Mouse (Mus musculus): ENCODE data around the gene Megf8. TPM values are rescaled to one million over a fixed set of nuclear protein-coding genes. Genes with fewer than 3 reads are reported as not detected.

Megf8 gene
- polyA plus RNA-seq, 1 experiment from 2014 or later: 5.5 TPM

DNA sequence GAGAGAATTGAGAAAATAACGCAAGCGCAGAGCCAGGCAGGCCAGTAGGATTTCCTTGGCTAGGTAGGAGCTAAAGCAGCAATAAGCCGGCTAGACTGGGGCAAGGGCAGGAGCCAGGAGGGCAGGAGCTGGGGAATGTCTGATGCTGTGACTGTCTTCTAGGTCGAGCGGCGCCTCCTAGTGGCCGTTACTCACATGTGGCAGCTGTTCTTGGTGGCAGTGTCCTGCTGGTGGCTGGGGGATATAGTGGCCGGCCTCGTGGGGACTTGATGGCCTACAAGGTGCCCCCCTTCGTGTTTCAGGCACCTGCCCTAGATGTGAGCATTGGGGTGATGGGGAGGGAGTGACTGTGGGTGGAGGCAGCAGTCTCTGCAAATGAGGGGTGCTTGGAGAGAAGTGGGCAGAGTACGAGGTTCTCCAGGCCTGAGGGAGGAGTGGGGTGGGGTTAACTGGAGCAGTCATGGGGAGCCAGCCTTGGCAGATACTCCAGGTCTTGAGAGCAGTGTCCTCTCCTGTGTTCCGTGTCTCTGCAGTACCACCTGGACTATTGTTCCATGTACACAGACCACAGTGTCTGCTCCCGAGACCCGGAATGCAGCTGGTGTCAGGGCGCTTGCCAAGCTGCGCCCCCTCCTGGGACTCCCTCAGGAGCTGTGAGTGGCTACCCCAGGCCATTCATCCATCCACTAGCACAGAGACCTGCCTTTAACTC is 16.8 kb downstream of the Megf8 start:
- Histone ChIP-seq H3K9me3 (ENCODE audit: control insufficient read depth, low read length) (no peaks in the 10 kb centered on the region), H3K4me1 (replicated peaks; ENCODE audit: control insufficient read depth, insufficient read depth, low read length) (peaks cover 2% of the 10 kb centered on the region; the same call in 1 of the 2 replicates), H3K27me3 (replicated peaks; ENCODE audit: control insufficient read depth, insufficient read depth, low read length) (no peaks in the 10 kb centered on the region), H3K27ac (ENCODE audit: low read depth, low read length) (no peak overlapping the region), H3K9ac (ENCODE audit: low read depth, low read length) (no peak overlapping the region), H3K4me3 (ENCODE audit: low read depth, low read length) (no peak overlapping the region), H3K4me2 (no peak overlapping the region), H3K36me3 (ENCODE audit: control insufficient read depth, insufficient read depth, low read length) (peaks cover 9% of the 10 kb centered on the region; the same call in 1 of the 2 replicates)
- DNase-seq (ENCODE audit: low spot score) (peak; percentile 58), ATAC-seq (replicated peaks; ENCODE audit: low FRiP score) (peak; percentile 65; the same call in 1 of the 2 replicates)
- 42% methylated on average over 16 of the region's 16 CpGs for WGBS

DNA sequence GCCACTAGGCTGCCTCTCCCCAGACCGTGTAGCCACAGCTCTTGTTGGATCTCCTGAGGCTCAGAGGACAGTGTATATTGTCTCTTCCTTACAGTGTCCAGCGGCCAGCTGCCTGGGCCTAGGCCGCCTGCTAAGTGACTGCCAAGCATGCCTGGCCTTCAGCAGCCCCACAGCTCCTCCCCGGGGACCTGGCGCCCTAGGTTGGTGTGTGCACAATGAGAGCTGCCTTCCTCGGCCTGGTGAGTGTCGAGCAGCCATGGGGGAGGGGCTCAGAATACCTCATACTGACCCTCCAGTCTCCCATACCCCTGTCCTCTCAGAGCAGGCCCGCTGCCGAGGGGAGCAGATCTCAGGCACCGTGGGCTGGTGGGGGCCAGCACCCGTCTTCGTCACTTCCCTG is 17.5 kb downstream of the Megf8 start:
- H3K9me3 ChIP-seq (ENCODE audit: control insufficient read depth, low read length): no peaks in the 10 kb centered on the region
- no peak overlapping the region for H3K9ac ChIP-seq (ENCODE audit: low read depth, low read length)
- peaks cover 2% of the 10 kb centered on the region; the same call in 1 of the 2 replicates for H3K4me1 ChIP-seq (replicated peaks; ENCODE audit: control insufficient read depth, insufficient read depth, low read length)
- no peak for DNase-seq (ENCODE audit: low spot score)
- ATAC-seq (replicated peaks; ENCODE audit: low FRiP score): no peak
- H3K4me3 ChIP-seq (ENCODE audit: low read depth, low read length): no peak overlapping the region
- H3K27ac ChIP-seq (ENCODE audit: low read depth, low read length): no peak overlapping the region
- 82% methylated on average over 12 of the region's 12 CpGs for WGBS
- H3K36me3 ChIP-seq (ENCODE audit: control insufficient read depth, insufficient read depth, low read length): peaks cover 9% of the 10 kb centered on the region; the same call in 1 of the 2 replicates
- no peak overlapping the region for H3K4me2 ChIP-seq
- no peaks in the 10 kb centered on the region for H3K27me3 ChIP-seq (replicated peaks; ENCODE audit: control insufficient read depth, insufficient read depth, low read length)

DNA sequence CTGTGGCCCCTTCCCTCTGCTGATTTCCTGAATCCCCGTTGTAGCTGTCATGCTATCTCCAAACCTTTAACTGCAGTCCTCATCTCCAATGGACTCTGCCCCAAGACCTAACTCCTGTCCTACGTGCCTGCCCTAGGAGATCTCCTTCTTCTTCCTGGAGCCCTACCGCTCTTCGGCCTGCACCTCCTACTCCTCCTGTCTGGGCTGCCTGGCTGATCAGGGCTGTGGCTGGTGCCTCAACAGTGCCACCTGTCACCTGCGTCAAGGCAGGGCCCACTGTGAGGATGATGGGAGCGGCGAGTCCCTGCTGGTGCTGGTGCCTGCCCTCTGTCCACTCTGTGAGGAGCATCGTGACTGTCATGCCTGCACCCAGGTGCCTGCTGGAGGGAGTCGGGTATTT is 22.4 kb downstream of the Megf8 start:
- Histone ChIP-seq H3K27ac (ENCODE audit: low read depth, low read length) (no peak overlapping the region), H3K27me3 (replicated peaks; ENCODE audit: control insufficient read depth, insufficient read depth, low read length) (no peaks in the 10 kb centered on the region), H3K4me2 (no peak overlapping the region), H3K4me3 (ENCODE audit: low read depth, low read length) (no peak overlapping the region), H3K9ac (ENCODE audit: low read depth, low read length) (no peak overlapping the region), H3K4me1 (replicated peaks; ENCODE audit: control insufficient read depth, insufficient read depth, low read length) (no peaks in the 10 kb centered on the region), H3K36me3 (ENCODE audit: control insufficient read depth, insufficient read depth, low read length) (peaks cover 2% of the 10 kb centered on the region; the same call in 1 of the 2 replicates), H3K9me3 (ENCODE audit: control insufficient read depth, low read length) (no peaks in the 10 kb centered on the region)
- no peak for ATAC-seq (replicated peaks; ENCODE audit: low FRiP score)
- WGBS: 86% methylated on average over 9 of the region's 9 CpGs
- DNase-seq (ENCODE audit: low spot score): no peak

DNA sequence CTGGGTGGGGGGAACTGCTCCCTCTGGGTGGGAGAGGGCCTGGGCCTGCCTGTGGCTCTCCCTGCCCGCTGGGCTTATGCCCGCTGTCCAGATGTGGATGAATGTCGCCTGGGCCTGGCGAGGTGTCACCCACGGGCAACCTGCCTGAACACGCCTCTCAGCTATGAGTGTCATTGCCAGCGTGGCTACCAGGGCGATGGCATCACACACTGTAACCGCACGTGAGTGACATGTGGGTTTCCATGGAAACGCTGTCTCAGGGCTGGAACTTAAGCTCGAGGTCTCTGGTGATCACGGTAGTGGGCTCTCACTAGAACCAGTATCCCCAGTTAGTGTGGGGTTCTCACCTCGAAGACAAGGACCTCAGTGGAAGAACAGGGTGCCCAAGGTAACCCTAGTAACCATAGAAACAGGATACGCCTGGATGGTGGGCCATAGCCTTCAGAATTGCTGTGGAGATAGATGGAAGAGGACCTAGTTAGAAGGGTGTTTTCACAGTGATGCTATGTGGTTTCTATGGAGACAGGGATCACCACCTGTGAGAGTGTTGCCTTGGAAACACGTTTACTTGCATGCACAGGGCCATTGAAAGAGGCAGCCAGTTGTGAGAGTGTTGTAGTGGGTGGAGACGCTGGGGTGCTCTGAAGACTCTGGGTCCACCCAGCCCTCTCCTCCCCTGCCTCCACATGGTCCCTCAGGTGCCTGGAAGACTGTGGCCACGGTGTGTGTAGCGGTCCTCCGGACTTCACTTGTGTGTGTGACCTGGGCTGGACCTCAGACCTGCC is 24.2 kb downstream of the Megf8 start:
- no peaks in the 10 kb centered on the region for H3K27me3 ChIP-seq (replicated peaks; ENCODE audit: control insufficient read depth, insufficient read depth, low read length)
- 83% methylated on average over 20 of the region's 20 CpGs for WGBS
- H3K4me3 ChIP-seq (ENCODE audit: low read depth, low read length): no peak overlapping the region
- no peaks in the 10 kb centered on the region for H3K36me3 ChIP-seq (ENCODE audit: control insufficient read depth, insufficient read depth, low read length)
- H3K27ac ChIP-seq (ENCODE audit: low read depth, low read length): no peak overlapping the region
- H3K9ac ChIP-seq (ENCODE audit: low read depth, low read length): no peak overlapping the region
- DNase-seq (ENCODE audit: low spot score) (no peak), ATAC-seq (replicated peaks; ENCODE audit: low FRiP score) (no peak; the same call in 1 of the 2 replicates)
- no peaks in the 10 kb centered on the region for H3K9me3 ChIP-seq (ENCODE audit: control insufficient read depth, low read length)
- no peak overlapping the region for H3K4me2 ChIP-seq
- no peaks in the 10 kb centered on the region for H3K4me1 ChIP-seq (replicated peaks; ENCODE audit: control insufficient read depth, insufficient read depth, low read length)

DNA sequence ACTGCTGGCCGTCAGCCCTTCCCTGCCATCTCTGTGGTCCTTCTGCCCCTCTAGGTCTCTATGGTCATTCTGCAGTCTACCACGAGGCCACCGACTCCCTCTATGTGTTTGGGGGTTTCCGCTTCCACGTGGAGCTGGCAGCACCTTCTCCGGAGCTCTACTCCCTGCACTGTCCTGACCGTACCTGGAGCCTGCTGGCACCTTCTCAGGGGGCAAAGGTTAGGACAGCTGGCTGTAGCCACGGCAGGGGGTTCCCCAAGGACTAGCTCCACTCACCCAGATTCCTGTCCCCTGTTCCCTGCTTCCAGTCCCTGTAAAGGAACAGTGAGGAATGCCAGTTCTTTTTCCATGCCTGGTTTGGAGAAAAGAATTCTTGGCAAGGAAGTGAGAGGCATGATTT is 31.9 kb downstream of the Megf8 start:
- Histone ChIP-seq H3K4me1 (replicated peaks; ENCODE audit: control insufficient read depth, insufficient read depth, low read length) (no peaks in the 10 kb centered on the region), H3K36me3 (ENCODE audit: control insufficient read depth, insufficient read depth, low read length) (peaks cover 11% of the 10 kb centered on the region; the same call in 1 of the 2 replicates), H3K27me3 (replicated peaks; ENCODE audit: control insufficient read depth, insufficient read depth, low read length) (no peaks in the 10 kb centered on the region), H3K4me2 (no peak overlapping the region), H3K4me3 (ENCODE audit: low read depth, low read length) (no peak overlapping the region), H3K27ac (ENCODE audit: low read depth, low read length) (no peak overlapping the region), H3K9ac (ENCODE audit: low read depth, low read length) (no peak overlapping the region), H3K9me3 (ENCODE audit: control insufficient read depth, low read length) (no peaks in the 10 kb centered on the region)
- ATAC-seq (replicated peaks; ENCODE audit: low FRiP score) (no peak), DNase-seq (ENCODE audit: low spot score) (no peak)
- 75% methylated on average over 8 of the region's 8 CpGs for WGBS

DNA sequence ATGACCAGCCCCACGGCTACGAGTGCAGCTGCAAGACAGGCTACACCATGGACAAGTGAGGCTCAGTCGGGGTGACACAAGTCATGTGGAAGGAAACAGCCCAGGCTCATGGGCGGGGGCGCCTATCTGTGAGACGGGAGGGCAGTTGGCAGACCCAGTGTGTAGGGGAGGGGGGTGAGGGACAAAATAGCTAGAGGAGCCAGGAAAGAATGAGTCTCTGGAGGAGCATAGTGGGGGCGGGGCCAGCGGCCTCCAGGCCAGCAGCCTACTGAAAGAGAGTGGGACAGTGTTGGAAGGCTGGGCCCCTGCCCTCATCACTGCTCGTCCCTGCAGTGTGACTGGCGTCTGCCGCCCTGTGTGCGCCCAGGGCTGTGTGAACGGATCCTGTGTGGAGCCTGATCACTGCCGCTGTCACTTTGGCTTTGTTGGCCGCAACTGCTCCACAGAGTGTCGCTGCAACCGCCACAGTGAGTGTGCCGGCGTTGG is 41.8 kb downstream of the Megf8 start:
- DNase-seq (ENCODE audit: low spot score) (no peak), ATAC-seq (replicated peaks; ENCODE audit: low FRiP score) (no peak)
- 91% methylated on average over 19 of the region's 19 CpGs for WGBS
- no peak overlapping the region for H3K9ac ChIP-seq (ENCODE audit: low read depth, low read length)
- no peaks in the 10 kb centered on the region for H3K9me3 ChIP-seq (ENCODE audit: control insufficient read depth, low read length)
- peaks cover 6% of the 10 kb centered on the region; the same call in 1 of the 2 replicates for H3K36me3 ChIP-seq (ENCODE audit: control insufficient read depth, insufficient read depth, low read length)
- no peak overlapping the region for H3K4me3 ChIP-seq (ENCODE audit: low read depth, low read length)
- H3K27me3 ChIP-seq (replicated peaks; ENCODE audit: control insufficient read depth, insufficient read depth, low read length): no peaks in the 10 kb centered on the region
- H3K4me1 ChIP-seq (replicated peaks; ENCODE audit: control insufficient read depth, insufficient read depth, low read length): no peaks in the 10 kb centered on the region
- H3K27ac ChIP-seq (ENCODE audit: low read depth, low read length): no peak overlapping the region
- H3K4me2 ChIP-seq: no peak overlapping the region

DNA sequence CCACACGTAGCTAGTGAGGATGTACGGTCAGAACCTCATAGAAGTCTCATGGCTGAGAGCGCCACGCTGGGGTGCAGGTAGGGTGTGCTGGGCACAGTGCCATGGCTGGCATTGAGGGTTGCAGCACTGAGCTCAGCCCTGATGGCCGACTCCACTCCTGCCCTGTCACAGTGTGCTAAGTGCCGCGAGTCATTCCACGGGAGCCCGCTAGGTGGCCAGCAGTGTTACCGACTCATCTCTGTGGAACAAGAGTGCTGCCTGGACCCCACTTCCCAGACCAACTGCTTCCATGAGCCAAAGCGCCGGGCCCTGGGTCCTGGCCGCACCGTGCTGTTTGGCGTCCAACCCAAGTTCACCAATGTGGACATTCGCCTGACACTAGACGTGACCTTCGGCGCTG is 46.2 kb downstream of the Megf8 start:
- Histone ChIP-seq H3K36me3 (ENCODE audit: control insufficient read depth, insufficient read depth, low read length) (peaks cover 8% of the 10 kb centered on the region; the same call in 1 of the 2 replicates), H3K4me3 (ENCODE audit: low read depth, low read length) (no peak overlapping the region), H3K4me2 (no peak overlapping the region), H3K9ac (ENCODE audit: low read depth, low read length) (no peak overlapping the region), H3K27ac (ENCODE audit: low read depth, low read length) (no peak overlapping the region), H3K27me3 (replicated peaks; ENCODE audit: control insufficient read depth, insufficient read depth, low read length) (peaks cover 31% of the 10 kb centered on the region), H3K4me1 (replicated peaks; ENCODE audit: control insufficient read depth, insufficient read depth, low read length) (peaks cover 3% of the 10 kb centered on the region; the same call in 1 of the 2 replicates), H3K9me3 (ENCODE audit: control insufficient read depth, low read length) (no peaks in the 10 kb centered on the region)
- ATAC-seq (replicated peaks; ENCODE audit: low FRiP score) (no peak), DNase-seq (ENCODE audit: low spot score) (no peak)
- WGBS: 84% methylated on average over 19 of the region's 19 CpGs

DNA sequence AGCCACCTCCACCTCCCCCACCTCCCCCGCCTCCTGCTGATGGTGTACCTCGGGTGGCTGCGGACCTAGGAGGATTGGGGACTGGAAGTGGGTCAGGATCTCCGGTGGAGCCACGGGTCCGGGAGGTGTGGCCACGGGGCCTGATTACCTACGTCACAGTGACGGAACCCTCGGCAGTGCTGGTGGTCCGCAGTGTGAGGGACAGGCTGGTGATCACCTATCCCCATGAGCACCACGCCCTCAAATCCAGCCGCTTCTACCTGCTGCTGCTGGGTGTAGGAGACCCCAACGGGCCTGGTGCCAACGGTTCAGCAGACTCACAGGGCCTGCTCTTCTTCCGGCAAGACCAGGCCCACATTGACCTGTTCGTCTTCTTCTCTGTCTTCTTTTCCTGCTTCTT is 46.7 kb downstream of the Megf8 start:
- no peaks in the 10 kb centered on the region for H3K9me3 ChIP-seq (ENCODE audit: control insufficient read depth, low read length)
- H3K27ac ChIP-seq (ENCODE audit: low read depth, low read length): no peak overlapping the region
- peaks cover 35% of the 10 kb centered on the region for H3K27me3 ChIP-seq (replicated peaks; ENCODE audit: control insufficient read depth, insufficient read depth, low read length)
- peaks cover 7% of the 10 kb centered on the region; the same call in 1 of the 2 replicates for H3K36me3 ChIP-seq (ENCODE audit: control insufficient read depth, insufficient read depth, low read length)
- no peak overlapping the region for H3K4me3 ChIP-seq (ENCODE audit: low read depth, low read length)
- no peak overlapping the region for H3K4me2 ChIP-seq
- no peak for DNase-seq (ENCODE audit: low spot score)
- no peak for ATAC-seq (replicated peaks; ENCODE audit: low FRiP score)
- WGBS: 86% methylated on average over 17 of the region's 17 CpGs
- H3K9ac ChIP-seq (ENCODE audit: low read depth, low read length): no peak overlapping the region
- H3K4me1 ChIP-seq (replicated peaks; ENCODE audit: control insufficient read depth, insufficient read depth, low read length): peaks cover 3% of the 10 kb centered on the region; the same call in 1 of the 2 replicates
